Mouse (Mus musculus) small intestine, adult 2 months (tissue): Measurements from ENCODE around the gene Nudt14.

Source experiments
- CTCF ChIP-seq: fragments of 200-500 bp; IDR thresholded peaks from 2 replicates; pipeline ENCODE4 v1.5.1; 2012; ENCODE audit warnings: low read depth, mild to moderate bottlenecking, control low read depth, inconsistent platforms, low read length, moderate library complexity, mixed read lengths; ENCODE audit not compliant: insufficient replicate concordance, insufficient read length; ENCODE audit errors: extremely low read depth
- POLR2A ChIP-seq: fragments of 200-500 bp; IDR thresholded peaks from 2 replicates; pipeline ENCODE4 v1.6.1; 2012; ENCODE audit warnings: low read depth, mild to moderate bottlenecking, control low read depth, inconsistent platforms, low read length, moderate library complexity

DNA sequence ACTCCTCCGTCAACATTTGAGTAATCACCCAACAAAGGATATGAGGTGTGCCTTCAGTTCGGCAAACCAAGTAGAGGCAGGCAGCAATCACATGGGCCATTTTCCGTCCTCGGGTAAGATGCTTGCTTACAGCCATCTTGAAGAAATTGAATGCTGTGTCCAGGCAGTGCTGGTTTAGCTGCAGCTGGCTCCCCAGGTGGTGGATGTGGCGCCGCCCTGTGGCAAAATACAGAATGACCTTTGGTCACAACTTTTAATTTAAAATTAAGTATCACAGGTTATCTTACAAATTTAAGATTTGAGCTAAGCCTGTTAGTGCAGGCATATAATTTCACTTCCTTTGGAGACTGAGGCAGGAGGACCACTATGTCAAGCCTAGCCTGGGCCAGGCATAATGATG is 46.0 kb upstream of the Nudt14 start:
- TF ChIP-seq CTCF (peak; percentile 57; the same call in 1 of the 2 replicates), POLR2A (no peak)
